Comparison of ENCODE assay signal across 8 mouse cellular contexts in the genomic region with DNA sequence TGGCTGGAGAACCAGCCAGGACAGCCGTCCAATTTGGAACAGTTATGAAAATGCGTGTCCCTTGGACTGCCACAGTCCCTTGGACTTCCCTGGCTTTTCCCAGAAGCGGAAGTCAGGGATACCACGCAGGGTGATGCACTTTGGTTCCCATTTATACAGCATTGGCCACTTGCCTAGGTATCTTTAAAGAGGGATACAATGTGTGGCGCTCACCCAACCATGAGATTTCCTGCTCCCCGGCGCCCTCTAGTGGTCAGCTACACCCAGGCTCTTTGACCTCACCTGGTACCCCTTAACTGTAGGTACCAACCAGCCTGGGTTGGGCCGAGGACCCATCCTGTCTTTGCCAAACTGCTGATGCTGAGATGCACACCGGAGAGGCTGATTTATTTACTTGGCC. TPM values are rescaled to one million over a fixed set of nuclear protein-coding genes. Genes with fewer than 3 reads are reported as not detected.
DNase-seq lines count a peak whose midpoint lies in the region; ATAC-seq and TF ChIP-seq lines count a peak whose summit lies in the region.

No protein-coding gene starts in this region.

- peaks cover 6% of the 10 kb centered on the region for H3K27me3 ChIP-seq in CH12.LX (replicated peaks)
- no peaks in the 10 kb centered on the region for H3K27me3 ChIP-seq in heart, embryonic 16.5 days (ENCODE audit: control insufficient read depth, insufficient read depth, low read length)
- H3K27me3 ChIP-seq in liver, postnatal 0 days (ENCODE audit: insufficient read depth, low read length), result no peaks in the 10 kb centered on the region

- H3K79me2 ChIP-seq in CH12.LX (replicated peaks; ENCODE audit: control insufficient read depth, extremely low read depth, insufficient read depth, poor library complexity, severe bottlenecking), result no peaks in the 10 kb centered on the region

- H3K4me3 ChIP-seq in CH12.LX (replicated peaks in 1 of 3; ENCODE audit: low read depth in 2 of 3, low read length in 2 of 3, poor library complexity in 1 of 3), result no peak overlapping the region
- H3K4me3 ChIP-seq in bone marrow macrophage, adult 2 months (ENCODE audit: insufficient read depth, low read length), result no peak overlapping the region
- no peak overlapping the region for H3K4me3 ChIP-seq in heart, embryonic 16.5 days (ENCODE audit: low read length)
- H3K4me3 ChIP-seq in liver, postnatal 0 days (ENCODE audit: low read depth, low read length), result no peak overlapping the region

- H3K27ac ChIP-seq in CH12.LX (ENCODE audit: insufficient read depth, low read depth), result no peak overlapping the region
- H3K27ac ChIP-seq in bone marrow macrophage, adult 2 months (ENCODE audit: insufficient read depth, low read depth, low read length), result no peak overlapping the region
- H3K27ac ChIP-seq in heart, embryonic 16.5 days (ENCODE audit: low read length), result no peak overlapping the region
- no peak overlapping the region for H3K27ac ChIP-seq in liver, postnatal 0 days (ENCODE audit: low read depth)

- no peaks in the 10 kb centered on the region for H3K36me3 ChIP-seq in CH12.LX (replicated peaks in 1 of 2; ENCODE audit: control insufficient read depth in 1 of 2, insufficient read depth in 1 of 2, low read length in 1 of 2)
- H3K36me3 ChIP-seq in heart, embryonic 16.5 days (ENCODE audit: control insufficient read depth, insufficient read depth), result no peaks in the 10 kb centered on the region
- H3K36me3 ChIP-seq in liver, postnatal 0 days (replicated peaks; ENCODE audit: insufficient read depth, low read length), result no peaks in the 10 kb centered on the region

- no peak overlapping the region for H3K9ac ChIP-seq in CH12.LX (ENCODE audit: insufficient read depth, low read depth)
- H3K9ac ChIP-seq in heart, embryonic 16.5 days (ENCODE audit: low read length), result no peak overlapping the region
- no peak overlapping the region for H3K9ac ChIP-seq in liver, postnatal 0 days (replicated peaks)

- TF ChIP-seq RAD21 in CH12.LX (IDR thresholded peaks at IDR 0.05; ENCODE audit: low read depth, low read length), result peak; percentile 68

- TF ChIP-seq CTCF in CH12.LX (conservative IDR thresholded peaks at IDR 0.05 in 1 of 2, IDR thresholded peaks at IDR 0.05 in 1 of 2; ENCODE audit: low read depth in 2 of 2, low read length in 2 of 2), result peak; percentile 64 to 87
- peak; percentile 98 for TF ChIP-seq CTCF in bone marrow macrophage, adult 2 months (IDR thresholded peaks at IDR 0.05; ENCODE audit: low read depth, low read length)
- TF ChIP-seq CTCF in liver, postnatal 0 days (IDR thresholded peaks at IDR 0.05; ENCODE audit: low read depth), result peak; percentile 92

- in situ Hi-C loops in CH12.LX (cut with MboI; ENCODE audit: low pct_ligation_motif_present, low pct_unique_long_range_greater_than_20kb, low sequenced_read_pairs), result loop anchor here (5.0 kb wide), 1 partner anchor 86 kb away; no protein-coding TSS in a partner anchor

- dilution Hi-C loops in CH12.LX (cut with MboI; ENCODE audit: extremely low pct_ligation_motif_present, extremely low pct_unique_long_range_greater_than_20kb, low sequenced_read_pairs), result no loop called here

- DNase-seq in CH12.LX (ENCODE audit: extremely low read depth), result peak; percentile 55
- peak; percentile 90 to 92 for DNase-seq in kidney, postnatal 4 days
- DNase-seq in liver, postnatal 0 days, result peak; percentile 89
- DNase-seq in ovary, adult 18-20 months (ENCODE audit: low spot score), result peak; percentile 35
- peak; percentile 67 for DNase-seq in thymus, postnatal 0 days (ENCODE audit: low spot score)

- TF ChIP-seq POLR2A in CH12.LX (IDR thresholded peaks at IDR 0.05; ENCODE audit: low read depth, low read length), result no peak
- TF ChIP-seq POLR2A in bone marrow macrophage, adult 2 months (IDR thresholded peaks at IDR 0.05; ENCODE audit: borderline replicate concordance, low read depth, low read length), result no peak

- H3K4me2 ChIP-seq in CH12.LX (ENCODE audit: insufficient read depth, low read depth, poor library complexity, severe bottlenecking), result no peak overlapping the region
- no peak overlapping the region for H3K4me2 ChIP-seq in heart, embryonic 16.5 days (ENCODE audit: low read depth, low read length)
- no peak overlapping the region for H3K4me2 ChIP-seq in liver, postnatal 0 days (ENCODE audit: low read depth, low read length)

- peak; percentile 79 for ATAC-seq in erythroid progenitor cell, adult 5-6 weeks (replicated peaks; ENCODE audit: low FRiP score, poor library complexity, severe bottlenecking)
- ATAC-seq in heart, embryonic 16.5 days (replicated peaks; ENCODE audit: extremely low read depth, insufficient read depth, low FRiP score), result peak; percentile 79
- peak; percentile 93 for ATAC-seq in liver, postnatal 0 days

- no peak for TF ChIP-seq EP300 in CH12.LX (IDR thresholded peaks at IDR 0.05; ENCODE audit: low read length)
- no peak for TF ChIP-seq EP300 in liver, postnatal 0 days (IDR thresholded peaks at IDR 0.05; ENCODE audit: low read depth)

- 16% methylated on average over 9 of the region's 9 CpGs for WGBS in heart, embryonic 16.5 days
- 20% methylated on average over 9 of the region's 9 CpGs for WGBS in liver, postnatal 0 days (ENCODE audit: insufficient replicate concordance)

- H3K9me3 ChIP-seq in CH12.LX (replicated peaks; ENCODE audit: low read length), result no peaks in the 10 kb centered on the region
- no peaks in the 10 kb centered on the region for H3K9me3 ChIP-seq in heart, embryonic 16.5 days (replicated peaks; ENCODE audit: control insufficient read depth, low read length)
- no peaks in the 10 kb centered on the region for H3K9me3 ChIP-seq in liver, postnatal 0 days (ENCODE audit: low read length)

- no peaks in the 10 kb centered on the region for H3K4me1 ChIP-seq in CH12.LX (ENCODE audit: control insufficient read depth in 1 of 2, insufficient read depth in 2 of 2)
- H3K4me1 ChIP-seq in bone marrow macrophage, adult 2 months (ENCODE audit: control insufficient read depth, insufficient read depth, low read length), result peaks cover 19% of the 10 kb centered on the region
- no peaks in the 10 kb centered on the region for H3K4me1 ChIP-seq in heart, embryonic 16.5 days (ENCODE audit: control insufficient read depth, insufficient read depth, low read length)
- H3K4me1 ChIP-seq in liver, postnatal 0 days (ENCODE audit: insufficient read depth), result no peaks in the 10 kb centered on the region

TF ChIP-seq in CH12.LX, 34 proteins besides CTCF, POLR2A, EP300 and RAD21:
- TF ChIP-seq SMC3 (IDR thresholded peaks at IDR 0.05; ENCODE audit: low read depth, low read length) (peak; percentile 85), KAT2A (IDR thresholded peaks at IDR 0.05; ENCODE audit: insufficient replicate concordance, low read length) (no peak), SIN3A (IDR thresholded peaks at IDR 0.05; ENCODE audit: low read length) (no peak), GABPA (IDR thresholded peaks at IDR 0.05; ENCODE audit: insufficient replicate concordance, low read depth, low read length) (no peak)

RNA-seq across cellular contexts. Expression of gene Abhd2, which starts 44.5 kb away (rescaled TPM):
- 9.9 and 10.3 TPM in 2 replicates for total RNA-seq in CH12.LX (2012; rRNA removed)
- 5.5 and 6.0 TPM in 2 replicates for total RNA-seq in CH12.LX (2014; rRNA removed)
- polyA plus RNA-seq in CH12.LX (2012; ENCODE audit: insufficient read length, low read depth), result 12.9 and 15.4 TPM in 2 replicates
- polyA plus RNA-seq in bone marrow macrophage, adult 2 months (2012; ENCODE audit: insufficient read depth, insufficient read length, missing spikeins), result 20.8 and 25.9 TPM in 2 replicates
- 39.0 and 39.6 TPM in 2 replicates for total RNA-seq in erythroid progenitor cell, adult 5-6 weeks (2015; ENCODE audit: low replicate concordance)
- 21.9 and 27.0 TPM in 2 replicates for total RNA-seq in erythroid progenitor cell, adult 5-6 weeks (2017; ENCODE audit: low replicate concordance)
- 4.1 and 4.9 TPM in 2 replicates for polyA plus RNA-seq in heart, embryonic 16.5 days (2015; fragmentation: Nextera tagmentation; extraction: Ambion mirVana)
- polyA plus RNA-seq in liver, postnatal 0 days (2015; fragmentation: Nextera tagmentation; extraction: Ambion mirVana), result 38.2 and 49.3 TPM in 2 replicates
- 14.8 and 15.9 TPM in 2 replicates for polyA plus RNA-seq in thymus, postnatal 0 days (2015; fragmentation: Nextera tagmentation; extraction: Ambion mirVana)

Comparison
In these comparisons a context has a peak if more than half of its experiments do, and no peak if none do; other contexts are left out.
1. DNase-seq: peak in every context shown above with its lines; median percentile 91 in kidney, postnatal 4 days; 89 in liver, postnatal 0 days; 67 in thymus, postnatal 0 days; 55 in CH12.LX; 35 in ovary, adult 18-20 months.